ENCODE assay signal across 11 mouse cellular contexts in the genomic region with DNA sequence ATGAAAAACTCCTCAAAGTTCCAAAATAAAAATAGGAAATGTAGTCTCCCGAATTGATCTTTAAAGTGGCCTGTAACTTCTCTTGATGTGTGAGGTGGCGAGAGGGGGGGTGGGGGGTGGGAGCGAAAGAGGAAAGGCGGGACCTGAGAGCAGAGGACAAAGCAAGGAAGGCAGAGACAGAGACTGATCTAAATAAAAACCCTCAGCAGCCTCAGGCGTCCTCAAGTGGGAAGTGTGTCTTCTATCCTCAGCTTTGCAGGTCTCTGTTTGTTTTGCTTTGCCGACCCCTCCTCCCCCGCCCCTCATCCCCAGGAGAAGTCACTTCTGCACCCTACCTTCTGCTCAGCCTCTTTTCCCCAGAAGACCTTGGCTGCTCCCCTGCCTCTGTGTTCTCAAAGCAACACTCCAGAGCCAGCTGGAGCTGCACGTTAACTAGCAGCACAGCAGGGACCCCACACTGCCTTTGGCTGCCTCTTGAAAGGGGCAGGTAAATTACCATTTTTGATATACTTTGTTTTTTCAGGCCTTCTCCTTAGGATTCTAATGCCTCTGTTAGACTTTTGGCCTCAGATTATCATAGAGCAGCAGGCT.
DNase-seq lines count a peak whose midpoint lies in the region; ATAC-seq and TF ChIP-seq lines count a peak whose summit lies in the region.
"Had no signal": no experiment of that assay in that cellular context is flagged by ENCODE, and none has a peak within 500 bp of the region (broad histone marks: within the 10 kb centered on the region; RNA-seq: fewer than 3 reads in every experiment).

No protein-coding gene starts in this region.

- TF ChIP-seq CTCF in forebrain, postnatal 0 days (IDR thresholded peaks at IDR 0.05; ENCODE audit: low read depth) = no peak

- peak overlapping the region; percentile 55 for H3K4me2 ChIP-seq in heart, embryonic 12.5 days
- no peak overlapping the region for H3K4me2 ChIP-seq in forebrain, postnatal 0 days (ENCODE audit: low read depth)
- H3K4me2 ChIP-seq in midbrain, embryonic 13.5 days (replicated peaks) = no peak overlapping the region
- H3K4me2 ChIP-seq: embryonic facial prominence, embryonic 15.5 days had no signal

- no peaks in the 10 kb centered on the region for H3K9me3 ChIP-seq in heart, embryonic 12.5 days (replicated peaks)
- H3K9me3 ChIP-seq in forebrain, postnatal 0 days (ENCODE audit: low read length) = no peaks in the 10 kb centered on the region
- H3K9me3 ChIP-seq in midbrain, embryonic 13.5 days = no peaks in the 10 kb centered on the region
- H3K9me3 ChIP-seq: embryonic facial prominence, embryonic 15.5 days had no signal

- no peak overlapping the region for H3K4me3 ChIP-seq in heart, embryonic 12.5 days
- H3K4me3 ChIP-seq in forebrain, postnatal 0 days (ENCODE audit: low read depth, low read length) = no peak overlapping the region
- H3K4me3 ChIP-seq in midbrain, embryonic 13.5 days (replicated peaks) = no peak overlapping the region
- H3K4me3 ChIP-seq: embryonic facial prominence, embryonic 15.5 days had no signal

- no peak for ATAC-seq in heart, embryonic 12.5 days (ENCODE audit: insufficient number of reproducible peaks, low FRiP score)
- ATAC-seq in forebrain, postnatal 0 days = peak; percentile 62
- peak; percentile 86 for ATAC-seq in midbrain, embryonic 13.5 days

- peak overlapping the region; percentile 41; the same call in 1 of the 2 replicates for H3K9ac ChIP-seq in heart, embryonic 12.5 days
- no peak overlapping the region for H3K9ac ChIP-seq in forebrain, postnatal 0 days
- no peak overlapping the region for H3K9ac ChIP-seq in midbrain, embryonic 13.5 days (replicated peaks)
- H3K9ac ChIP-seq: embryonic facial prominence, embryonic 15.5 days had no signal

- WGBS in heart, embryonic 12.5 days = 4% methylated on average over 8 of the region's 8 CpGs
- 4% methylated on average over 8 of the region's 8 CpGs for WGBS in forebrain, postnatal 0 days
- 5% methylated on average over 8 of the region's 8 CpGs for WGBS in midbrain, embryonic 13.5 days

- H3K27ac ChIP-seq in heart, embryonic 12.5 days (ENCODE audit: poor library complexity, severe bottlenecking) = no peak overlapping the region
- H3K27ac ChIP-seq in forebrain, postnatal 0 days (ENCODE audit: low read depth, low read length) = no peak overlapping the region
- H3K27ac ChIP-seq in midbrain, embryonic 13.5 days = 0 out of 2 replicates have a peak overlapping the region, but pooled peaks have one; percentile 2
- H3K27ac ChIP-seq: embryonic facial prominence, embryonic 15.5 days had no signal

- no peaks in the 10 kb centered on the region for H3K27me3 ChIP-seq in heart, embryonic 12.5 days (replicated peaks)
- H3K27me3 ChIP-seq in forebrain, postnatal 0 days (ENCODE audit: insufficient read depth, low read length) = no peaks in the 10 kb centered on the region
- H3K27me3 ChIP-seq in midbrain, embryonic 13.5 days = peaks cover 9% of the 10 kb centered on the region
- H3K27me3 ChIP-seq: embryonic facial prominence, embryonic 15.5 days had no signal

- DNase-seq in heart, postnatal 4 days = no peak
- DNase-seq in embryo, embryonic 10.5 days (ENCODE audit: low spot score) = peak; percentile 27
- DNase-seq in forebrain, postnatal 0 days = peak; percentile 14
- DNase-seq in adrenal gland, adult 2 months = no peak
- DNase-seq in layer of hippocampus, adult 9-11 months = no peak
- no peak for DNase-seq in adrenal gland, postnatal 4 days (ENCODE audit: low spot score in 2 of 2)
- DNase-seq: adrenal gland, postnatal 10 days; right cerebral cortex, adult 18-20 months had no signal

- no peaks in the 10 kb centered on the region for H3K36me3 ChIP-seq in heart, embryonic 12.5 days
- H3K36me3 ChIP-seq in forebrain, postnatal 0 days (ENCODE audit: insufficient read depth) = no peaks in the 10 kb centered on the region
- H3K36me3 ChIP-seq in midbrain, embryonic 13.5 days = no peaks in the 10 kb centered on the region
- H3K36me3 ChIP-seq: embryonic facial prominence, embryonic 15.5 days had no signal

- H3K4me1 ChIP-seq in heart, embryonic 12.5 days (replicated peaks) = no peaks in the 10 kb centered on the region
- H3K4me1 ChIP-seq in forebrain, postnatal 0 days (ENCODE audit: insufficient read depth) = 0 out of 2 replicates have a peak, but pooled peaks cover 2% of the 10 kb centered on the region
- H3K4me1 ChIP-seq in midbrain, embryonic 13.5 days (replicated peaks) = peaks cover 10% of the 10 kb centered on the region
- H3K4me1 ChIP-seq: embryonic facial prominence, embryonic 15.5 days had no signal

Comparison
In these comparisons a context has a peak if more than half of its experiments do, and no peak if none do; other contexts are left out.
1. DNase-seq: peak in embryo, embryonic 10.5 days (single experiment) and forebrain, postnatal 0 days (single experiment); none in heart, postnatal 4 days (single experiment), adrenal gland, adult 2 months (single experiment), layer of hippocampus, adult 9-11 months (single experiment) and adrenal gland, postnatal 4 days (0 of 2).